In genomic region chr9:21851084-21851483, GRCm38 (mm10) we compare ENCODE assay signal across 10 mouse cellular contexts. TPM values are rescaled to one million over a fixed set of nuclear protein-coding genes. Genes with fewer than 3 reads are reported as not detected.
DNase-seq lines count a peak whose midpoint lies in the region; ATAC-seq and TF ChIP-seq lines count a peak whose summit lies in the region.
"Had no signal": no experiment of that assay in that cellular context is flagged by ENCODE, and none has a peak within 500 bp of the region (broad histone marks: within the 10 kb centered on the region; RNA-seq: fewer than 3 reads in every experiment).

No protein-coding gene starts in this region.

- ATAC-seq in heart, embryonic 14.5 days (ENCODE audit: insufficient number of reproducible peaks, insufficient read depth, low FRiP score, low read depth): no peak
- ATAC-seq in embryonic facial prominence, embryonic 11.5 days (replicated peaks; ENCODE audit: insufficient number of reproducible peaks, low FRiP score, low TSS enrichment, low read depth): no peak
- no peak for ATAC-seq in intestine, postnatal 0 days

- no peaks in the 10 kb centered on the region for H3K9me3 ChIP-seq in heart, embryonic 14.5 days (ENCODE audit: control insufficient read depth, low read length)
- no peaks in the 10 kb centered on the region for H3K9me3 ChIP-seq in E14TG2a.4 (ENCODE audit: low read length)
- no peaks in the 10 kb centered on the region for H3K9me3 ChIP-seq in embryonic facial prominence, embryonic 11.5 days (replicated peaks; ENCODE audit: control insufficient read depth, low read length)
- no peaks in the 10 kb centered on the region for H3K9me3 ChIP-seq in intestine, postnatal 0 days (ENCODE audit: control insufficient read depth)

- peak overlapping the region; percentile 91 for H3K9ac ChIP-seq in heart, embryonic 14.5 days (ENCODE audit: low read length)
- H3K9ac ChIP-seq in embryonic facial prominence, embryonic 11.5 days (replicated peaks; ENCODE audit: low read length): no peak overlapping the region
- no peak overlapping the region for H3K9ac ChIP-seq in intestine, postnatal 0 days (ENCODE audit: low read depth, low read length)

- H3K4me2 ChIP-seq in heart, embryonic 14.5 days (ENCODE audit: low read length): peak overlapping the region; percentile 73
- H3K4me2 ChIP-seq in embryonic facial prominence, embryonic 11.5 days (ENCODE audit: low read depth, low read length): no peak overlapping the region; the same call in 1 of the 2 replicates
- H3K4me2 ChIP-seq in intestine, postnatal 0 days (replicated peaks; ENCODE audit: low read depth): peak overlapping the region; percentile 95; the same call in 1 of the 2 replicates

- DNase-seq in heart, postnatal 25 days (ENCODE audit: low spot score): no peak
- no peak for DNase-seq in embryonic facial prominence, embryonic 11.5 days (ENCODE audit: low spot score)
- no peak for DNase-seq in right cerebral cortex, postnatal 14 days
- DNase-seq in thymus, adult 2 months: no peak
- DNase-seq in embryo, embryonic 10 days (ENCODE audit: low spot score): no peak
- DNase-seq: embryo, embryonic 11 days; left cerebral cortex, postnatal 4 days had no signal

- no peak for TF ChIP-seq POLR2A in thymus, adult 2 months (IDR thresholded peaks at IDR 0.05; ENCODE audit: control insufficient read depth, extremely low read depth, insufficient read depth, low read length, poor library complexity)

- H3K36me3 ChIP-seq in heart, embryonic 14.5 days (ENCODE audit: control insufficient read depth, insufficient read depth, low read length): peaks cover 1% of the 10 kb centered on the region; the same call in 1 of the 2 replicates
- peaks cover 37% of the 10 kb centered on the region for H3K36me3 ChIP-seq in E14TG2a.4 (ENCODE audit: insufficient read depth, low read length)
- H3K36me3 ChIP-seq in embryonic facial prominence, embryonic 11.5 days (replicated peaks; ENCODE audit: control insufficient read depth, insufficient read depth, low read depth, low read length): no peaks in the 10 kb centered on the region
- H3K36me3 ChIP-seq in intestine, postnatal 0 days (ENCODE audit: control insufficient read depth, insufficient read depth): peaks cover under 1% of the 10 kb centered on the region; the same call in 1 of the 2 replicates
- H3K36me3 ChIP-seq in thymus, adult 2 months (ENCODE audit: control insufficient read depth, insufficient read depth, low read length): no peaks in the 10 kb centered on the region

- peak overlapping the region; percentile 36 to 81; a peak in 3 of 4 replicates for H3K27ac ChIP-seq in heart, embryonic 14.5 days (replicated peaks in 1 of 2; ENCODE audit: control insufficient read depth in 1 of 2, insufficient read depth in 1 of 2, low read depth in 2 of 2, low read length in 2 of 2)
- H3K27ac ChIP-seq in embryonic facial prominence, embryonic 11.5 days (replicated peaks; ENCODE audit: low read depth, low read length): no peak overlapping the region
- H3K27ac ChIP-seq in intestine, postnatal 0 days (ENCODE audit: low read depth, low read length): no peak overlapping the region
- no peak overlapping the region for H3K27ac ChIP-seq in thymus, adult 2 months (ENCODE audit: control insufficient read depth, insufficient read depth, low read length)

- H3K4me3 ChIP-seq in heart, embryonic 14.5 days (ENCODE audit: control insufficient read depth in 1 of 2, insufficient read depth in 1 of 2, low read depth in 1 of 2, low read length in 2 of 2): peak overlapping the region; percentile 73 to 84; a peak in 3 of 4 replicates
- H3K4me3 ChIP-seq in E14TG2a.4 (replicated peaks; ENCODE audit: low read length): peak overlapping the region; percentile 100
- H3K4me3 ChIP-seq in embryonic facial prominence, embryonic 11.5 days (ENCODE audit: low read depth, low read length): 0 out of 2 replicates have a peak overlapping the region, but pooled peaks have one; percentile 74
- no peak overlapping the region for H3K4me3 ChIP-seq in intestine, postnatal 0 days (ENCODE audit: low read depth, low read length)
- H3K4me3 ChIP-seq in thymus, adult 2 months (ENCODE audit: control insufficient read depth, insufficient read depth, low read length): no peak overlapping the region

- WGBS in heart, embryonic 14.5 days: 64% methylated on average over 3 of the region's 3 CpGs
- WGBS in embryonic facial prominence, embryonic 11.5 days: 70% methylated on average over 3 of the region's 3 CpGs
- WGBS in intestine, postnatal 0 days: 72% methylated on average over 3 of the region's 3 CpGs
- 96% methylated on average over 3 of the region's 3 CpGs for WGBS in thymus, adult 2 months

- intact Hi-C loops in heart, postnatal 25 days (cut with DNase I): no loop called here

- no peaks in the 10 kb centered on the region for H3K27me3 ChIP-seq in heart, embryonic 14.5 days (ENCODE audit: control insufficient read depth, insufficient read depth, low read length)
- no peaks in the 10 kb centered on the region for H3K27me3 ChIP-seq in E14TG2a.4 (ENCODE audit: insufficient read depth, low read length)
- no peaks in the 10 kb centered on the region for H3K27me3 ChIP-seq in embryonic facial prominence, embryonic 11.5 days (ENCODE audit: control insufficient read depth, insufficient read depth, low read length)
- no peaks in the 10 kb centered on the region for H3K27me3 ChIP-seq in intestine, postnatal 0 days (replicated peaks; ENCODE audit: control insufficient read depth, insufficient read depth, low read length)
- H3K27me3 ChIP-seq in thymus, adult 2 months (ENCODE audit: control insufficient read depth, insufficient read depth, low read length): no peaks in the 10 kb centered on the region

- peaks cover 14 to 19% of the 10 kb centered on the region in 2 experiments for H3K4me1 ChIP-seq in heart, embryonic 14.5 days (ENCODE audit: control insufficient read depth in 2 of 2, insufficient read depth in 2 of 2, low read length in 2 of 2)
- H3K4me1 ChIP-seq in E14TG2a.4 (replicated peaks; ENCODE audit: low read depth, low read length): peaks cover 81% of the 10 kb centered on the region
- peaks cover 21% of the 10 kb centered on the region for H3K4me1 ChIP-seq in embryonic facial prominence, embryonic 11.5 days (ENCODE audit: control insufficient read depth, insufficient read depth, low read length)
- 0 out of 2 replicates have a peak, but pooled peaks cover 7% of the 10 kb centered on the region for H3K4me1 ChIP-seq in intestine, postnatal 0 days (replicated peaks; ENCODE audit: control insufficient read depth, insufficient read depth, low read length)
- peaks cover 9% of the 10 kb centered on the region for H3K4me1 ChIP-seq in thymus, adult 2 months (replicated peaks; ENCODE audit: control insufficient read depth, insufficient read depth, low read length)

- no peak for TF ChIP-seq CTCF in E14TG2a.4 (conservative IDR thresholded peaks at IDR 0.05; ENCODE audit: low read length)
- TF ChIP-seq CTCF in intestine, postnatal 0 days (IDR thresholded peaks at IDR 0.05; ENCODE audit: low read depth): no peak
- TF ChIP-seq CTCF in thymus, adult 2 months (IDR thresholded peaks at IDR 0.05; ENCODE audit: borderline replicate concordance, control insufficient read depth, extremely low read depth, insufficient read depth, low read length, poor library complexity): no peak

RNA-seq across cellular contexts. Expression of gene Dock6, which starts 1.4 kb away (rescaled TPM):
- 42.4 and 44.5 TPM in 2 replicates for polyA plus RNA-seq in heart, embryonic 14.5 days (2014; fragmentation: Nextera tagmentation; extraction: Ambion mirVana)
- total RNA-seq in heart, postnatal 25 days (2021): 10 to 100 TPM; 34.9 to 36.9 TPM
- polyA plus RNA-seq in embryonic facial prominence, embryonic 11.5 days (2014; fragmentation: Nextera tagmentation; extraction: Ambion mirVana): 15.6 and 17.8 TPM in 2 replicates
- 15.5 and 18.4 TPM in 2 replicates for polyA plus RNA-seq in intestine, postnatal 0 days (2015; fragmentation: Nextera tagmentation; extraction: Ambion mirVana)
- polyA plus RNA-seq in thymus, adult 2 months (2012; rRNA removed): 27.7 and 30.8 TPM in 2 replicates

RNA-seq across cellular contexts. Expression of gene Angptl8, which starts 15.8 kb away (rescaled TPM):
- 1.4 and 1.6 TPM in 2 replicates for polyA plus RNA-seq in heart, embryonic 14.5 days (2014; fragmentation: Nextera tagmentation; extraction: Ambion mirVana)
- total RNA-seq in heart, postnatal 25 days (2021): not detected
- 0.25 TPM in 1 of 2 replicates, not detected in the other for polyA plus RNA-seq in embryonic facial prominence, embryonic 11.5 days (2014; fragmentation: Nextera tagmentation; extraction: Ambion mirVana)
- polyA plus RNA-seq in intestine, postnatal 0 days (2015; fragmentation: Nextera tagmentation; extraction: Ambion mirVana): 15.9 and 21.1 TPM in 2 replicates
- polyA plus RNA-seq in thymus, adult 2 months (2012; rRNA removed): 4.7 and 6.5 TPM in 2 replicates
- total RNA-seq: left cerebral cortex, postnatal 4 days had no signal

RNA-seq across cellular contexts. Expression of gene Kank2, which starts 52.5 kb away (rescaled TPM):
- polyA plus RNA-seq in heart, embryonic 14.5 days (2014; fragmentation: Nextera tagmentation; extraction: Ambion mirVana): 11.1 and 11.6 TPM in 2 replicates
- 10 to 100 TPM; 52.5 to 58.0 TPM for total RNA-seq in heart, postnatal 25 days (2021)
- polyA plus RNA-seq in embryonic facial prominence, embryonic 11.5 days (2014; fragmentation: Nextera tagmentation; extraction: Ambion mirVana): 6.1 and 7.6 TPM in 2 replicates
- polyA plus RNA-seq in intestine, postnatal 0 days (2015; fragmentation: Nextera tagmentation; extraction: Ambion mirVana): 6.4 TPM in 2 replicates
- polyA plus RNA-seq in thymus, adult 2 months (2012; rRNA removed): 9.1 and 12.6 TPM in 2 replicates

Comparison
In these comparisons a context has a peak if more than half of its experiments do, and no peak if none do; other contexts are left out.
1. H3K27ac ChIP-seq: peak in heart, embryonic 14.5 days (2 of 2); none in embryonic facial prominence, embryonic 11.5 days (single experiment), intestine, postnatal 0 days (single experiment) and thymus, adult 2 months (single experiment).
2. H3K4me3 ChIP-seq: peak in heart, embryonic 14.5 days (2 of 2), E14TG2a.4 (single experiment) and embryonic facial prominence, embryonic 11.5 days (single experiment); none in intestine, postnatal 0 days (single experiment) and thymus, adult 2 months (single experiment).